Mouse (Mus musculus) C2C12 (cell line): ENCODE measurements around the gene Glb1l3.

Source experiments
- CEBPB ChIP-seq: IDR thresholded peaks from one replicate; pipeline ENCODE4 v1.6.1; 2011; ENCODE audit warnings: low read depth, mild to moderate bottlenecking, control low read depth, moderate library complexity
- CTCF ChIP-seq: IDR thresholded peaks from one replicate; pipeline ENCODE4 v1.5.1; 2011; ENCODE audit not compliant: control insufficient read depth, insufficient read depth, insufficient read length
- FOSL1 ChIP-seq: IDR thresholded peaks from one replicate; pipeline ENCODE4 v1.8.0; 2011; ENCODE audit warnings: mild to moderate bottlenecking, low read length; ENCODE audit not compliant: poor library complexity, insufficient read depth, severe bottlenecking

DNA sequence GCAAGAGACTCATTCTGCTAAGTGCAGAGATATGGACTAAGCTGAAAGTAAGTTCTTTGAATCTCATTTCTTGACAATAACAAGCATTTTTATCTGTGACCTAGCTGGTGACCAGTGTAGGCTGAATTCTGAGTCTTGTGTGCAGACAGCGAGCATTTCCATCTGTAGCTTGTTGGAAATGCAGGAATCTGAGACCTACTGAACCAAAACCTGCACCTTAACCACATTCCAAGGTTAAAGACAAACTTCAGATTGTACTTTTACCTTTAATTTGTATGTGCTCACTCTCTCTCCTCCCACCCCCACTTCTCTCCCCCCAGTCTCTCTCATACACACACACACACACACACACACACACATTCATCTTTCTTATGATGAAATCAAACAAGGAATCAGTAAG is 62.0 kb downstream of the Glb1l3 start:
- TF ChIP-seq CTCF (no peak), FOSL1 (no peak), CEBPB (no peak)
